In genomic region chr17:69401146-69401545, GRCm38 (mm10) we compare ENCODE assay signal across 16 mouse cellular contexts. TPM values are rescaled to one million over a fixed set of nuclear protein-coding genes. Genes with fewer than 3 reads are reported as not detected.
DNase-seq lines count a peak whose midpoint lies in the region; ATAC-seq and TF ChIP-seq lines count a peak whose summit lies in the region.
"Had no signal": no experiment of that assay in that cellular context is flagged by ENCODE, and none has a peak within 500 bp of the region (broad histone marks: within the 10 kb centered on the region; RNA-seq: fewer than 3 reads in every experiment).

No protein-coding gene starts in this region.

- H3K4me3 ChIP-seq in lung, postnatal 0 days (ENCODE audit: low read depth, low read length), result no peak overlapping the region
- H3K4me3 ChIP-seq: embryonic facial prominence, embryonic 10.5 days; forebrain, embryonic 13.5 days; stomach, embryonic 15.5 days had no signal

- TF ChIP-seq EP300 in lung, postnatal 0 days (IDR thresholded peaks at IDR 0.05), result no peak

- no peak overlapping the region for H3K27ac ChIP-seq in lung, postnatal 0 days (ENCODE audit: low read length)
- H3K27ac ChIP-seq: embryonic facial prominence, embryonic 10.5 days; forebrain, embryonic 13.5 days; stomach, embryonic 15.5 days had no signal

- intact Hi-C loops in heart, postnatal 10 days (cut with DNase I), result no loop called here

- no peak for DNase-seq in lung, postnatal 0 days (ENCODE audit: low spot score)
- no peak for DNase-seq in lung, postnatal 25 days (ENCODE audit: low spot score)
- peak; percentile 24 to 56 for DNase-seq in CD8-positive naive resting alpha-beta T cell, adult 2 months (ENCODE audit: low read depth in 2 of 2, low spot score in 2 of 2)
- DNase-seq in naive thymus-derived CD4-positive, alpha-beta T cell, adult 2 months (ENCODE audit: low read depth), result peak; percentile 53
- DNase-seq in left cerebral cortex, adult 8-10 months (ENCODE audit: low spot score in 2 of 2), result no peak
- DNase-seq in heart, postnatal 10 days, result no peak
- DNase-seq: cerebellum, adult 18-20 months; gastrocnemius, postnatal 36 days; kidney, adult 18-20 months; right cerebral cortex, postnatal 14 days had no signal

- 66% methylated on average over 2 of the region's 2 CpGs for WGBS in lung, postnatal 0 days

- no peaks in the 10 kb centered on the region for H3K9me3 ChIP-seq in lung, postnatal 0 days (ENCODE audit: low read length)
- H3K9me3 ChIP-seq: embryonic facial prominence, embryonic 10.5 days; forebrain, embryonic 13.5 days; stomach, embryonic 15.5 days had no signal

- peak; percentile 33 for TF ChIP-seq CTCF in lung, postnatal 0 days (IDR thresholded peaks at IDR 0.05)

- H3K36me3 ChIP-seq in lung, postnatal 0 days (ENCODE audit: insufficient read depth, low read length), result no peaks in the 10 kb centered on the region
- H3K36me3 ChIP-seq: embryonic facial prominence, embryonic 10.5 days; stomach, embryonic 15.5 days had no signal

- no peak overlapping the region for H3K9ac ChIP-seq in lung, postnatal 0 days (replicated peaks; ENCODE audit: low read depth)
- H3K9ac ChIP-seq: forebrain, embryonic 13.5 days; stomach, embryonic 15.5 days had no signal

- no peak for ATAC-seq in lung, postnatal 0 days
- peak; percentile 91 for ATAC-seq in common myeloid progenitor, adult 5-6 weeks (replicated peaks; ENCODE audit: low read depth, poor library complexity, severe bottlenecking)
- no peak for ATAC-seq in erythroid progenitor cell, adult 5-6 weeks (replicated peaks; ENCODE audit: low FRiP score, poor library complexity, severe bottlenecking)
- ATAC-seq: forebrain, embryonic 13.5 days had no signal

- no peaks in the 10 kb centered on the region for H3K27me3 ChIP-seq in lung, postnatal 0 days (replicated peaks; ENCODE audit: insufficient read depth, low read length)
- H3K27me3 ChIP-seq: forebrain, embryonic 13.5 days; stomach, embryonic 15.5 days had no signal

- no peaks in the 10 kb centered on the region for H3K4me1 ChIP-seq in lung, postnatal 0 days (ENCODE audit: insufficient read depth, low read depth, low read length)
- H3K4me1 ChIP-seq: forebrain, embryonic 13.5 days; stomach, embryonic 15.5 days had no signal

- H3K4me2 ChIP-seq in lung, postnatal 0 days (replicated peaks; ENCODE audit: low read depth, low read length), result no peak overlapping the region
- H3K4me2 ChIP-seq: forebrain, embryonic 13.5 days; stomach, embryonic 15.5 days had no signal

RNA-seq across cellular contexts. Expression of gene Zbtb14, which starts 18.3 kb away (rescaled TPM):
- polyA plus RNA-seq in lung, postnatal 0 days (2015; fragmentation: Nextera tagmentation; extraction: Ambion mirVana), result 13.5 and 15.9 TPM in 2 replicates
- 28.8 and 29.2 TPM in 2 replicates for total RNA-seq in common myeloid progenitor, adult 5-6 weeks (2017)
- 10 to 100 TPM; 23.9 to 26.8 (median 25.3) TPM for total RNA-seq in left cerebral cortex, adult 8-10 months (2022)
- 20.5 and 25.9 TPM in 2 replicates for total RNA-seq in erythroid progenitor cell, adult 5-6 weeks (2015; ENCODE audit: low replicate concordance)
- 26.8 and 28.1 TPM in 2 replicates for total RNA-seq in erythroid progenitor cell, adult 5-6 weeks (2017; ENCODE audit: low replicate concordance)
- 10 to 100 TPM; 11.1 to 14.8 TPM for total RNA-seq in heart, postnatal 10 days (2021)

RNA-seq across cellular contexts. Expression of gene Akain1, which starts 38.0 kb away (rescaled TPM):
- not detected in 2 replicates for polyA plus RNA-seq in lung, postnatal 0 days (2015; fragmentation: Nextera tagmentation; extraction: Ambion mirVana)
- total RNA-seq in common myeloid progenitor, adult 5-6 weeks (2017), result not detected in 2 replicates
- 1 to 10 TPM; 5.4 to 8.5 (median 6.4) TPM for total RNA-seq in left cerebral cortex, adult 8-10 months (2022)
- total RNA-seq in erythroid progenitor cell, adult 5-6 weeks (2015; ENCODE audit: low replicate concordance), result not detected in 2 replicates
- not detected in 2 replicates for total RNA-seq in erythroid progenitor cell, adult 5-6 weeks (2017; ENCODE audit: low replicate concordance)
- not detected for total RNA-seq in heart, postnatal 10 days (2021)
- total RNA-seq: gastrocnemius, postnatal 36 days had no signal
- polyA plus RNA-seq: embryonic facial prominence, embryonic 10.5 days; limb, embryonic 14.5 days; stomach, embryonic 15.5 days had no signal

Comparison
In these comparisons a context has a peak if more than half of its experiments do, and no peak if none do; other contexts are left out.
1. DNase-seq: peak in CD8-positive naive resting alpha-beta T cell, adult 2 months (2 of 2) and naive thymus-derived CD4-positive, alpha-beta T cell, adult 2 months (single experiment); none in lung, postnatal 0 days (single experiment), lung, postnatal 25 days (single experiment), left cerebral cortex, adult 8-10 months (0 of 2) and heart, postnatal 10 days (0 of 2).